Mouse (Mus musculus): ENCODE data around the gene Aktip. TPM values are rescaled to one million over a fixed set of nuclear protein-coding genes. Genes with fewer than 3 reads are reported as not detected.

Aktip gene
- polyA plus RNA-seq, 2 experiments: 30.4 to 58.0 TPM

GRCm38 (mm10) chr8:91134070-91134475 is 65.7 kb downstream of the Aktip start:
- no peak for TF ChIP-seq POLR2A (IDR thresholded peaks at IDR 0.05; ENCODE audit: borderline replicate concordance, extremely low read depth, insufficient read depth, insufficient read length)
- Histone ChIP-seq H3K27ac (replicated peaks; ENCODE audit: low read depth, low read length) (peak overlapping the region; percentile 48; the same call in 1 of the 2 replicates), H3K4me3 (replicated peaks; ENCODE audit: low read length) (peak overlapping the region; percentile 90), H3K27me3 (ENCODE audit: control insufficient read depth, insufficient read depth, low read length) (no peaks in the 10 kb centered on the region), H3K4me1 (ENCODE audit: control insufficient read depth, insufficient read depth, low read length) (peaks cover 9% of the 10 kb centered on the region), H3K9me3 (ENCODE audit: control insufficient read depth, low read length) (no peaks in the 10 kb centered on the region), H3K36me3 (ENCODE audit: control insufficient read depth, insufficient read depth, low read length) (peaks cover 12% of the 10 kb centered on the region), H3K4me2 (replicated peaks; ENCODE audit: low read depth, low read length, severe bottlenecking) (peak overlapping the region; percentile 89), H3K9ac (ENCODE audit: low read depth, low read length, severe bottlenecking) (peak overlapping the region; percentile 51)
- DNase-seq (ENCODE audit: low spot score) (peak; percentile 97), ATAC-seq (ENCODE audit: low FRiP score, low read depth) (peak; percentile 99)
- WGBS: 0% methylated on average over 24 of the region's 24 CpGs

- H3K9me3 ChIP-seq (ENCODE audit: control insufficient read depth, low read length): no peaks in the 10 kb centered on the region
- peaks cover 16% of the 10 kb centered on the region for H3K36me3 ChIP-seq (ENCODE audit: control insufficient read depth, insufficient read depth, low read length)
- 0 out of 2 replicates have a peak, but pooled peaks have one; percentile 65 for TF ChIP-seq POLR2A (IDR thresholded peaks at IDR 0.05; ENCODE audit: borderline replicate concordance, extremely low read depth, insufficient read depth, insufficient read length)
- peak overlapping the region; percentile 90 for H3K4me3 ChIP-seq (replicated peaks; ENCODE audit: low read length)
- H3K4me1 ChIP-seq (ENCODE audit: control insufficient read depth, insufficient read depth, low read length): peaks cover 9% of the 10 kb centered on the region
- peak overlapping the region; percentile 89 for H3K4me2 ChIP-seq (replicated peaks; ENCODE audit: low read depth, low read length, severe bottlenecking)
- ATAC-seq (ENCODE audit: low FRiP score, low read depth) (no peak), DNase-seq (ENCODE audit: low spot score) (no peak)
- under 1% methylated on average over 51 of the region's 58 CpGs for WGBS
- peak overlapping the region; percentile 70 for H3K9ac ChIP-seq (ENCODE audit: low read depth, low read length, severe bottlenecking)
- H3K27ac ChIP-seq (replicated peaks; ENCODE audit: low read depth, low read length): no peak overlapping the region
- no peaks in the 10 kb centered on the region for H3K27me3 ChIP-seq (ENCODE audit: control insufficient read depth, insufficient read depth, low read length)
Measured at GRCm38 (mm10) chr8:91133441-91134069, 66.2 kb downstream of the Aktip start.

- no peak for DNase-seq (ENCODE audit: low spot score)
- no peak for ATAC-seq (ENCODE audit: low FRiP score, low read depth)
- Histone ChIP-seq H3K27me3 (ENCODE audit: control insufficient read depth, insufficient read depth, low read length) (no peaks in the 10 kb centered on the region), H3K4me2 (replicated peaks; ENCODE audit: low read depth, low read length, severe bottlenecking) (peak overlapping the region; percentile 89), H3K36me3 (ENCODE audit: control insufficient read depth, insufficient read depth, low read length) (peaks cover 24% of the 10 kb centered on the region), H3K9ac (ENCODE audit: low read depth, low read length, severe bottlenecking) (peak overlapping the region; percentile 70; the same call in 1 of the 2 replicates), H3K4me1 (ENCODE audit: control insufficient read depth, insufficient read depth, low read length) (peaks cover 9% of the 10 kb centered on the region), H3K27ac (replicated peaks; ENCODE audit: low read depth, low read length) (no peak overlapping the region), H3K9me3 (ENCODE audit: control insufficient read depth, low read length) (no peaks in the 10 kb centered on the region), H3K4me3 (replicated peaks; ENCODE audit: low read length) (peak overlapping the region; percentile 90)
- WGBS: 80% methylated on average over 4 of the region's 4 CpGs
- TF ChIP-seq POLR2A (IDR thresholded peaks at IDR 0.05; ENCODE audit: borderline replicate concordance, extremely low read depth, insufficient read depth, insufficient read length): no peak
Measured at GRCm38 (mm10) chr8:91132731-91133130, 67.0 kb downstream of the Aktip start.

- Histone ChIP-seq H3K36me3 (ENCODE audit: control insufficient read depth, insufficient read depth, low read length) (peaks cover 77% of the 10 kb centered on the region), H3K27ac (replicated peaks; ENCODE audit: low read depth, low read length) (no peak overlapping the region), H3K4me3 (replicated peaks; ENCODE audit: low read length) (no peak overlapping the region), H3K9ac (ENCODE audit: low read depth, low read length, severe bottlenecking) (no peak overlapping the region), H3K9me3 (ENCODE audit: control insufficient read depth, low read length) (no peaks in the 10 kb centered on the region), H3K4me1 (ENCODE audit: control insufficient read depth, insufficient read depth, low read length) (no peaks in the 10 kb centered on the region), H3K4me2 (replicated peaks; ENCODE audit: low read depth, low read length, severe bottlenecking) (no peak overlapping the region), H3K27me3 (ENCODE audit: control insufficient read depth, insufficient read depth, low read length) (no peaks in the 10 kb centered on the region)
- 91% methylated on average over 8 of the region's 8 CpGs for WGBS
- no peak for TF ChIP-seq POLR2A (IDR thresholded peaks at IDR 0.05; ENCODE audit: borderline replicate concordance, extremely low read depth, insufficient read depth, insufficient read length)
- ATAC-seq (ENCODE audit: low FRiP score, low read depth) (no peak), DNase-seq (ENCODE audit: low spot score) (no peak)
Measured at GRCm38 (mm10) chr8:91126786-91127185, 73.0 kb downstream of the Aktip start.

GRCm38 (mm10) chr8:91124315-91124714 is 75.5 kb downstream of the Aktip start:
- Histone ChIP-seq H3K36me3 (ENCODE audit: control insufficient read depth, insufficient read depth, low read length) (peaks cover 91% of the 10 kb centered on the region), H3K27me3 (ENCODE audit: control insufficient read depth, insufficient read depth, low read length) (no peaks in the 10 kb centered on the region), H3K27ac (replicated peaks; ENCODE audit: low read depth, low read length) (no peak overlapping the region), H3K4me1 (ENCODE audit: control insufficient read depth, insufficient read depth, low read length) (no peaks in the 10 kb centered on the region), H3K4me2 (replicated peaks; ENCODE audit: low read depth, low read length, severe bottlenecking) (no peak overlapping the region), H3K9ac (ENCODE audit: low read depth, low read length, severe bottlenecking) (no peak overlapping the region), H3K4me3 (replicated peaks; ENCODE audit: low read length) (no peak overlapping the region), H3K9me3 (ENCODE audit: control insufficient read depth, low read length) (no peaks in the 10 kb centered on the region)
- ATAC-seq (ENCODE audit: low FRiP score, low read depth) (no peak), DNase-seq (ENCODE audit: low spot score) (no peak)
- no peak for TF ChIP-seq POLR2A (IDR thresholded peaks at IDR 0.05; ENCODE audit: borderline replicate concordance, extremely low read depth, insufficient read depth, insufficient read length)
- WGBS: 92% methylated on average over 5 of the region's 5 CpGs

All from limb, embryonic 14.5 days (tissue).